Mouse (Mus musculus): ENCODE data around the gene Cadm1. TPM values are rescaled to one million over a fixed set of nuclear protein-coding genes. Genes with fewer than 3 reads are reported as not detected.

Gene Cadm1
- polyA plus RNA-seq, 1 experiment from 2014 or later, result 218 TPM

DNA sequence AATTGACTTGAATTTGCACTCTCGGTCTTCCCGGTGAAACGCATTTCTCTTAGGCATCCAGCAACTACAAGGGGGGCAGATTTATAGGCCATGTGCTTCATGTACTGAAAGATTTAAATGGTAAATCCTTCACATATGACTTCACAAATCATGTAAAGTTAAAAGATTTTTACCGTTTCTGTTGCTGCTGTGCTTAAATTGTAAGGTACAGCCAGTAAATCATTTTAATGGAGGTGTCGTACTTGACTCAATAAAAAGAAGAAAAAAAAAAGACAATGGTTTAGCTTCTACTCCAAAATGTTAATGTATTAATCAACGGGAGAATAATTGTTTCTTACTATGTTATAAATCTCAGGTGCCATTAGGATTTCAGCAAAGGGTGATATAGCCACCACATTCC is 317.0 kb downstream of the Cadm1 start:
- Histone ChIP-seq H3K4me2 (ENCODE audit: low read length) (no peak overlapping the region), H3K4me3 (ENCODE audit: low read length) (no peak overlapping the region), H3K9ac (ENCODE audit: low read depth, low read length) (no peak overlapping the region), H3K9me3 (ENCODE audit: control insufficient read depth, low read length) (no peaks in the 10 kb centered on the region), H3K4me1 (ENCODE audit: control insufficient read depth, insufficient read depth, low read depth, low read length) (peaks cover 11% of the 10 kb centered on the region), H3K27ac (ENCODE audit: low read depth, low read length) (no peak overlapping the region), H3K36me3 (ENCODE audit: control insufficient read depth, insufficient read depth, low read length) (no peaks in the 10 kb centered on the region), H3K27me3 (replicated peaks; ENCODE audit: control insufficient read depth, insufficient read depth, low read length) (no peaks in the 10 kb centered on the region)
- no peak for ATAC-seq
- 64% methylated on average over 6 of the region's 6 CpGs for WGBS

- no peak overlapping the region for H3K4me2 ChIP-seq (ENCODE audit: low read length)
- no peaks in the 10 kb centered on the region for H3K27me3 ChIP-seq (replicated peaks; ENCODE audit: control insufficient read depth, insufficient read depth, low read length)
- H3K27ac ChIP-seq (ENCODE audit: low read depth, low read length), result no peak overlapping the region
- no peak for ATAC-seq
- no peak overlapping the region for H3K4me3 ChIP-seq (ENCODE audit: low read length)
- WGBS, result 19% methylated on average over 4 of the region's 4 CpGs
- H3K9ac ChIP-seq (ENCODE audit: low read depth, low read length), result no peak overlapping the region
- peaks cover 11% of the 10 kb centered on the region for H3K4me1 ChIP-seq (ENCODE audit: control insufficient read depth, insufficient read depth, low read depth, low read length)
- no peaks in the 10 kb centered on the region for H3K36me3 ChIP-seq (ENCODE audit: control insufficient read depth, insufficient read depth, low read length)
- no peaks in the 10 kb centered on the region for H3K9me3 ChIP-seq (ENCODE audit: control insufficient read depth, low read length)
Measured at GRCm38 (mm10) chr9:47847797-47848196, 317.8 kb downstream of the Cadm1 start.

- H3K4me3 ChIP-seq (ENCODE audit: low read length), result no peak overlapping the region
- ATAC-seq, result no peak
- no peak overlapping the region for H3K9ac ChIP-seq (ENCODE audit: low read depth, low read length)
- H3K4me2 ChIP-seq (ENCODE audit: low read length), result no peak overlapping the region
- no peaks in the 10 kb centered on the region for H3K27me3 ChIP-seq (replicated peaks; ENCODE audit: control insufficient read depth, insufficient read depth, low read length)
- no peaks in the 10 kb centered on the region for H3K9me3 ChIP-seq (ENCODE audit: control insufficient read depth, low read length)
- H3K4me1 ChIP-seq (ENCODE audit: control insufficient read depth, insufficient read depth, low read depth, low read length), result peaks cover 8% of the 10 kb centered on the region
- H3K36me3 ChIP-seq (ENCODE audit: control insufficient read depth, insufficient read depth, low read length), result 0 out of 2 replicates have a peak, but pooled peaks cover 1% of the 10 kb centered on the region
- WGBS, result 28% methylated on average over 5 of the region's 5 CpGs
- H3K27ac ChIP-seq (ENCODE audit: low read depth, low read length), result no peak overlapping the region
Measured at GRCm38 (mm10) chr9:47848745-47849144, 318.8 kb downstream of the Cadm1 start.

DNA sequence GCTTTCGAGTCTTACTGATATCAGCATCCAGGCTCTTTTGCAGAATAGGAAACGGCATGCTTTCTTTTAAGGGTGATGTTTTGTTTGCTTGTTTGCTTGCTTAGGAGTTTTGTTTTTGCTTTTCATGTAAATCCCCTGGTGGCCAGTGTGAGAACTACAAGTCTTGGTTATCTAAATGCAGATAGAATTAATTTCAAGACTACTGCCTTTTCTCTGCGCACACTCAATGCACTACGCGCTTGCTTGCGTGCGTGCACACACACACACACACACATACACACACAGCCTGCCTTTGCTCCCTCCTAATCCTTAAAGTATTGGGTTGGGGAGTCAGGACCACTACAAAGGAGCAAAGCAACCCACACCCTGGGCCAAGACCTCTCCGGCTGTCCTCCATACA is 326.3 kb downstream of the Cadm1 start:
- 86% methylated on average over 8 of the region's 8 CpGs for WGBS
- no peak overlapping the region for H3K27ac ChIP-seq (ENCODE audit: low read depth, low read length)
- H3K27me3 ChIP-seq (replicated peaks; ENCODE audit: control insufficient read depth, insufficient read depth, low read length), result no peaks in the 10 kb centered on the region
- H3K4me1 ChIP-seq (ENCODE audit: control insufficient read depth, insufficient read depth, low read depth, low read length), result peaks cover 8% of the 10 kb centered on the region
- 0 out of 2 replicates have a peak, but pooled peaks cover 4% of the 10 kb centered on the region for H3K36me3 ChIP-seq (ENCODE audit: control insufficient read depth, insufficient read depth, low read length)
- H3K9ac ChIP-seq (ENCODE audit: low read depth, low read length), result no peak overlapping the region
- ATAC-seq, result no peak
- no peak overlapping the region for H3K4me3 ChIP-seq (ENCODE audit: low read length)
- no peaks in the 10 kb centered on the region for H3K9me3 ChIP-seq (ENCODE audit: control insufficient read depth, low read length)
- no peak overlapping the region for H3K4me2 ChIP-seq (ENCODE audit: low read length)

GRCm38 (mm10) chr9:47857235-47857634 is 327.3 kb downstream of the Cadm1 start:
- peaks cover 10% of the 10 kb centered on the region for H3K4me1 ChIP-seq (ENCODE audit: control insufficient read depth, insufficient read depth, low read depth, low read length)
- H3K9me3 ChIP-seq (ENCODE audit: control insufficient read depth, low read length), result no peaks in the 10 kb centered on the region
- 69% methylated on average over 7 of the region's 7 CpGs for WGBS
- H3K36me3 ChIP-seq (ENCODE audit: control insufficient read depth, insufficient read depth, low read length), result 0 out of 2 replicates have a peak, but pooled peaks cover 4% of the 10 kb centered on the region
- no peak overlapping the region for H3K4me2 ChIP-seq (ENCODE audit: low read length)
- 0 out of 2 replicates have a peak overlapping the region, but pooled peaks have one; percentile 9 for H3K27ac ChIP-seq (ENCODE audit: low read depth, low read length)
- ATAC-seq, result no peak
- no peaks in the 10 kb centered on the region for H3K27me3 ChIP-seq (replicated peaks; ENCODE audit: control insufficient read depth, insufficient read depth, low read length)
- no peak overlapping the region for H3K4me3 ChIP-seq (ENCODE audit: low read length)
- H3K9ac ChIP-seq (ENCODE audit: low read depth, low read length), result no peak overlapping the region

DNA sequence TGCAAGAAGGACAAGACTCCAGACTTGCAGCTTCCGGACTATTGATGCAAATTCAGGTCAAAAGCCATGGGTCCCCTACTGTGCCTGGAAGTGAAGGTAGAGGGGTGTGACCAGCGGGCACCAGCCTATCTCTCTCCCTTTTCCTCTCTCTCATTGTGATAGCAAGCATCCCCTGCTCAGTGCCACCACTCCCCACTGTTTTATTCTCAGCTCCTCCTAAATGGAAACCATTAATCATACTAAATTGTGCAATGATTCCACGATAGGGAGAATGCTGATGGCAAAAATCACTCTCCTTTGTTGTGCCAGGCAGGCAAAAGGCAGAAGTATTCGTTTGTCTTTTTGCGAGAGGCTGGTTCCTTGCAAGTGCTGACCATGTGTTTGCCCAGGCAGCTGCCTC is 328.2 kb downstream of the Cadm1 start:
- 40% methylated on average over 5 of the region's 5 CpGs for WGBS
- no peaks in the 10 kb centered on the region for H3K9me3 ChIP-seq (ENCODE audit: control insufficient read depth, low read length)
- 0 out of 2 replicates have a peak, but pooled peaks have one; percentile 12 for ATAC-seq
- no peak overlapping the region for H3K4me3 ChIP-seq (ENCODE audit: low read length)
- peak overlapping the region; percentile 39; the same call in 1 of the 2 replicates for H3K27ac ChIP-seq (ENCODE audit: low read depth, low read length)
- peaks cover 10% of the 10 kb centered on the region for H3K4me1 ChIP-seq (ENCODE audit: control insufficient read depth, insufficient read depth, low read depth, low read length)
- 0 out of 2 replicates have a peak, but pooled peaks cover 4% of the 10 kb centered on the region for H3K36me3 ChIP-seq (ENCODE audit: control insufficient read depth, insufficient read depth, low read length)
- no peaks in the 10 kb centered on the region for H3K27me3 ChIP-seq (replicated peaks; ENCODE audit: control insufficient read depth, insufficient read depth, low read length)
- H3K4me2 ChIP-seq (ENCODE audit: low read length), result no peak overlapping the region
- no peak overlapping the region; the same call in 1 of the 2 replicates for H3K9ac ChIP-seq (ENCODE audit: low read depth, low read length)

- Histone ChIP-seq H3K9me3 (ENCODE audit: control insufficient read depth, low read length) (no peaks in the 10 kb centered on the region), H3K9ac (ENCODE audit: low read depth, low read length) (no peak overlapping the region), H3K4me2 (ENCODE audit: low read length) (no peak overlapping the region), H3K4me1 (ENCODE audit: control insufficient read depth, insufficient read depth, low read depth, low read length) (peaks cover 10% of the 10 kb centered on the region), H3K36me3 (ENCODE audit: control insufficient read depth, insufficient read depth, low read length) (0 out of 2 replicates have a peak, but pooled peaks cover 1% of the 10 kb centered on the region), H3K27me3 (replicated peaks; ENCODE audit: control insufficient read depth, insufficient read depth, low read length) (no peaks in the 10 kb centered on the region), H3K27ac (ENCODE audit: low read depth, low read length) (peak overlapping the region; percentile 39; the same call in 1 of the 2 replicates), H3K4me3 (ENCODE audit: low read length) (no peak overlapping the region)
- no peak for ATAC-seq
- 49% methylated on average over 10 of the region's 10 CpGs for WGBS
Measured at GRCm38 (mm10) chr9:47858778-47859395, 328.9 kb downstream of the Cadm1 start.

DNA sequence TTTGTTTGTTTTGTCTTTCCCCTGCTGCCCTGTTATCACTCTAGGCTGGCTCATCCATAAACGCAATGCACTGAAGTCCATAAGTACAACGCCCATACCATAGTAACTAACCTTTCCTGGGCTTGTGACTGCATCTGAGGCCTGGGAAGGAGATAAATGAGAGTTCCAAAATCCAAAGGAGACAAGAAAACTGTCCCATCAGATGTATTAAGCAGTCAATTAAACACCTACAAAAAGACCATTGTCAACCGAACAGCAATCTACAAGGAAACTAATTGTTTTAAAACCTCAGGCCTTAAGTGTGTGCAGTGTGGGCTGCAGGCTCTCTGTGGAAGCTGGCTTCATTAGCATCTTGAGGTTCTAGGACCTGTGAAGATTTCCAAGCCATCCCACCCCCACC is 331.0 kb downstream of the Cadm1 start:
- no peak overlapping the region for H3K4me3 ChIP-seq (ENCODE audit: low read length)
- 83% methylated on average over 3 of the region's 3 CpGs for WGBS

GRCm38 (mm10) chr9:47861783-47862182 is 331.8 kb downstream of the Cadm1 start:
- H3K27ac ChIP-seq (ENCODE audit: low read depth, low read length), result no peak overlapping the region
- WGBS, result 55% methylated on average over 2 of the region's 2 CpGs
- no peak overlapping the region for H3K9ac ChIP-seq (ENCODE audit: low read depth, low read length)
- H3K36me3 ChIP-seq (ENCODE audit: control insufficient read depth, insufficient read depth, low read length), result no peaks in the 10 kb centered on the region
- H3K4me1 ChIP-seq (ENCODE audit: control insufficient read depth, insufficient read depth, low read depth, low read length), result peaks cover 13% of the 10 kb centered on the region
- H3K9me3 ChIP-seq (ENCODE audit: control insufficient read depth, low read length), result no peaks in the 10 kb centered on the region
- H3K4me3 ChIP-seq (ENCODE audit: low read length), result no peak overlapping the region
- ATAC-seq, result no peak
- H3K27me3 ChIP-seq (replicated peaks; ENCODE audit: control insufficient read depth, insufficient read depth, low read length), result no peaks in the 10 kb centered on the region
- no peak overlapping the region for H3K4me2 ChIP-seq (ENCODE audit: low read length)

More for the DNA sequence above, 331.0 kb downstream of the Cadm1 start:
- Histone ChIP-seq H3K9me3 (ENCODE audit: control insufficient read depth, low read length) (no peaks in the 10 kb centered on the region), H3K4me1 (ENCODE audit: control insufficient read depth, insufficient read depth, low read depth, low read length) (peaks cover 13% of the 10 kb centered on the region), H3K9ac (ENCODE audit: low read depth, low read length) (no peak overlapping the region), H3K27me3 (replicated peaks; ENCODE audit: control insufficient read depth, insufficient read depth, low read length) (no peaks in the 10 kb centered on the region), H3K36me3 (ENCODE audit: control insufficient read depth, insufficient read depth, low read length) (no peaks in the 10 kb centered on the region), H3K4me2 (ENCODE audit: low read length) (no peak overlapping the region), H3K27ac (ENCODE audit: low read depth, low read length) (no peak overlapping the region)
- ATAC-seq, result no peak

Measured in hindbrain, embryonic 16.5 days (tissue).